Mouse (Mus musculus) inflammation-experienced regulatory T-cells, adult 6 months (primary cell): ENCODE measurements around the gene Map2k5. TPM values are rescaled to one million over a fixed set of nuclear protein-coding genes. Genes with fewer than 3 reads are reported as not detected.

ENCODE experiments used
- ATAC-seq: one replicate; pipeline ENCODE4 v1.8.0; 2017
- polyA plus RNA-seq, 3 experiments: library from polyadenylated mRNA; unstranded; fragments of 100-300 nt; shearing (Covaris generic); gene quantifications; one replicate each; pipeline ENCODE4 v1.2.1; 2017

Gene Map2k5
- polyA plus RNA-seq, 3 experiments from 2014 or later: 7.5 to 10.1 (median 9.0) TPM

DNA sequence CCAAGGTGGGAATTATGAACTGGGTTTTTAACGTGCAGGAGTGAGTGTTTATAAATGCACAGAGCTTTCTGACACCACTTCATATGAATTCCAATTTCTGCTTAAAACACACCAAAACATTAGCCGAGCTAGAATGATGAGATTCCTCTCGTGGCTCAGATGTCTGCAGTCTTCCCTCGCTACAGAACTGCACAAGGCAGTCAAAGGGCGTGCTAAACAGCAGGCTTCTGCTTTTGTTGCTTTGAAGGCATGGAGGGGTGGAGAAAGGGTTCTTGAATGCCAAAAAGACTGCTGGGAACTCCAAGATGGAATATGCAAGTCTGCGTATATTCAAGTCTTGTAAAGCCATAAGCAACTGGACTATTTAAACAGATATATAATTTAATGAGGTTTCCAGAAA, 38.4 kb downstream of the Map2k5 start:
- ATAC-seq: no peak

DNA sequence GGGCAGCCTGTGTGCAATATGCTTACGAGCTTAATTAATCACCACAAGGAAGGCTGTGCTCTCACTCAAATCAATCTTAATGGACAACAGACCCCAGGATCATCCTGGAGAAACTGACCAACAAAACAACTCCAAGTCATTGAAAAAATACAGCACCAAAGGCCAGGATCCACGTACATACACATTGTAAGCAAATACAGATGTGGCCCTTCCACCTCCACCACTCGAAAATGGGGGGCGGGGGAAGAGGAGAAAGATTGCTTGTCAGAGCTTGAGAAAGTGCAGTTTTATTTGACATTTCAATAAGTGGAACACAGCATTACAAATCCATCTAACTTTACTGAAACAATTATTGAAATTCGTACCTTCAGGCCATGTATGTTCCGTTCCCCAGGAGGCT, 39.0 kb downstream of the Map2k5 start:
- no peak for ATAC-seq

- no peak for ATAC-seq
Measured at GRCm38 (mm10) chr9:63335816-63336215, 41.9 kb downstream of the Map2k5 start.

GRCm38 (mm10) chr9:63333074-63333473, 44.6 kb downstream of the Map2k5 start:
- ATAC-seq: no peak

GRCm38 (mm10) chr9:63331246-63331645, 46.5 kb downstream of the Map2k5 start:
- ATAC-seq: no peak

GRCm38 (mm10) chr9:63328958-63329685, 48.6 kb downstream of the Map2k5 start:
- no peak for ATAC-seq

DNA sequence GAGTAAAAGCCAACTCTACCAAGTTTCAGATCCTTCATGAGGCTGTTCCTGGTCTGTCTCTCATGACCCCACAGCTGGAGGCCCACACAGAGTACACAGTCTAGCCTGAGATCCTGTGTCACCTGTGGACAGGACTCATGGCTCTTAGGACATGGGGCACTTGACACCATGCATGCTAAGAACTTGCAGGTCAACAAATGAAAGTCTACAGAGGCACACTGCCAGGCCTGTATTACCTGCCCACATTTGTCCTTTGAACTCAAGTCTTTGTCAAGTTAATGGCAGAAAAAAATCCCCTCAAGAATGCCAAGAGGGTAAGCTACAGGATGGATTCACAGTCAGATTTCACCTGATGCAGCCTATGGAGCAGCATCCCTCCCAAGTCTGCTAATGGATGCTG, 62.5 kb downstream of the Map2k5 start:
- ATAC-seq: no peak

DNA sequence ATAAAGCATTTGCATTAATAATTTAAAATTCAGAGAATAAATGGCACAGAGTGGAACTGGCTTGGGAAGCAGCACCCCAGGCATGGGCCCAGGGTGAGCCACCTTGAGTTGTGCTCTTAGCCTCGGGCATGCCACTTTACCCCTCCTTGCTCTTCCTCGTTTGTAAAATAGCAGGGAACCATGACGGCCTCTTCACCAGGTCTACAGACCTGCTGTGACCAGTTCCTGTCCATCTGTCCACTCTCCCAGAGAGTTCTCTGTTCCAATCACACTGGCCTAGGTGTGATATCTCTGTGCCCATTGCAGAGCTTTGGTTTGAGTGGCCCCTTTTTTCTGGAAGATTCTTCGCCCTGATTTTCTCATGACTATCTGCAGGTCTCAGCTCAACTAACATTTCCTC, 63.6 kb downstream of the Map2k5 start:
- ATAC-seq: no peak

DNA sequence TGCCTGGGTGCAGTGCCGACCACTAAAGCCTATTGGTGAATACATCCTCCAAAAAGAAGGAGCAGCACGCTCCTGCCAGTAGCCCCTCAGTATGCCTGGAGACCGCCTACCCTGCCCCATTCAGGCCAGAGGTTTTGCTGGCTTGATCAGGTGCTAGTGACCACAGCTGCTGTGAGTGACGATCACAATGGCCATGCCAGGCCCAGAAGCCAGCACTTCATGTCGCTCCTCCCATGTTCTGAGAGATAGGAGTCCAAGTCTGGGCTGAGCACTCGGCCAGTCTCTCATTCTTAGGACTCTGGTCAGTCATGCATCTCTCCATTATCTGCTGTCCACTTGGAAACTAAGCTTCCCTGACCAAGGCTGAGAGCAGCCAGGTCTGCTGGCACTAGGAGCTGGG, 67.7 kb downstream of the Map2k5 start:
- ATAC-seq: no peak

- no peak for ATAC-seq
Measured at GRCm38 (mm10) chr9:63309008-63309407, 68.7 kb downstream of the Map2k5 start.

DNA sequence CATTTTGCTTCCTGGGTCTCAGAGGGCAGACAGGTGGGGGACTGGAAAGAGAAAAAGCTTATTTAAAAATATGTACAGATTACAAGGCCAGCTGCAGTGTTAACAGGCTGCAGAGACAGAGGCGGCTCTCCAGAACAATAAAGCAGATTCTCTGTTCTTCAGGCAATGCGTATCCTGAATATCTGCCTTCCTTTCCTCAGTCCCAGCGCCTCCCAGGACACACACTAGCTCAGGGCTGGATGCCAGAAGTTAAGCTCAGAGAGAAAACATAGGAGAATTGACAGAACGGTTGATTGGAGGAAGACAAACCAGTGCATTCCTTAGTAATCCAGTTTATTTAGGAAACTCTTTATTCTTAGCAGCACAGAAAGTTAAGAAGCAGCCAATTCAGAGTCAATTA, 69.3 kb downstream of the Map2k5 start:
- ATAC-seq: no peak

GRCm38 (mm10) chr9:63302511-63302910, 75.2 kb downstream of the Map2k5 start:
- no peak for ATAC-seq

GRCm38 (mm10) chr9:63298656-63299055, 79.0 kb downstream of the Map2k5 start:
- ATAC-seq: no peak

DNA sequence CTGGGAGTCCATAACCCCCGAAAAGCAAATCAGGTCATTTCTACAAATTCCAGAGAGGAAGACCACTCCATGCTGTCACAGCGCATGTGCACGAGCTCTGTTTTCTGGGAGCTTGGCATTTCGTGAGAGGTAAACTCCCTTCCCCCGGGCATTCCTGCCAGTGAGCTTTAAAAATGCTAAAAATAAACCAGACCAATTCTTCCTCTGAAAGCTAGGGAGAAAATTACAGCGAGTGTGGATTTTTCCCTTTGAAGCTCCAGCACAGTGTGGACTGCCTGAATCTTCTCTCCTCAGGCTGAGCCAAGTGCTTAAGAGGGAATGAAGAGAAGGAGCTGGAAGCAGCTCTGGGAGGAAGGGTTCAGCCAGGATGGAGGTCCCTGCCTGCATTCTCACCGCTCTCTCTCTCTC, 82.1 kb downstream of the Map2k5 start:
- ATAC-seq: no peak

- no peak for ATAC-seq
Measured at GRCm38 (mm10) chr9:63294846-63295245, 82.9 kb downstream of the Map2k5 start.

DNA sequence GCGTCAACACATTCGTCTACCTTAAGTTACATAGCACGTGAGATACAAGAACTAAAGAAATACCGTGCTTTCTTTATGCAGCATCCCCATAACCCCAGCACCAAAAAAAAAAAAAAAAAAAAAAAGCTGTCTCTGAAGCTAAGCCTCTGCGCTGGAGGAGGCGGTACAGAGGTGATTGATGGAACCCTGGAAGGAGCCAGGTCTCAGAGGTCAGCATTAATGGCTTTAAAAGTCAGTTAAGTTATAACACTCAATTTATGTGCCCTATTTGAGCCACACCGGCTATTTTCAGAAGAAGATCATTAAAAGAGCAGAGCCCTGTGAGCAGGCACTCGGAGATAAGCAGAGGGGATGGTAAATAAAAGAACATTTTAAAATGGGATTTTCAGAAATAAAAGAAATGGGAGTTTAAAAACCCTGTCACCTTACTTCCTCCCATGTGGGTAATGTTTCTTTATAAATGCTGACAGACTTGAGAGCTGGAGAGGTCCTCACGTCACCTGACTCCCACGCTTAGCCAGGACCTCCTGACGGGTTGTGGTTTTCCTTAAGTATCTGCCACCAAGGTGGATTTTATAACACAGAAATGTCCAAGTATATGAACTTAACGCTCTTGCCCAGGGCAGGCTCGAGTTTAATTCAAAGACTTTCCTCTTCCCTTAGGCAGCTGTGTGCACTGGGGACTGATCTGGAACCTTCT, 83.8 kb downstream of the Map2k5 start:
- ATAC-seq: no peak

- no peak for ATAC-seq
Measured at GRCm38 (mm10) chr9:63288676-63289075, 89.0 kb downstream of the Map2k5 start.

- ATAC-seq: no peak
Measured at GRCm38 (mm10) chr9:63284392-63284791, 93.3 kb downstream of the Map2k5 start.

GRCm38 (mm10) chr9:63281996-63282395, 95.7 kb downstream of the Map2k5 start:
- ATAC-seq: peak; percentile 88

DNA sequence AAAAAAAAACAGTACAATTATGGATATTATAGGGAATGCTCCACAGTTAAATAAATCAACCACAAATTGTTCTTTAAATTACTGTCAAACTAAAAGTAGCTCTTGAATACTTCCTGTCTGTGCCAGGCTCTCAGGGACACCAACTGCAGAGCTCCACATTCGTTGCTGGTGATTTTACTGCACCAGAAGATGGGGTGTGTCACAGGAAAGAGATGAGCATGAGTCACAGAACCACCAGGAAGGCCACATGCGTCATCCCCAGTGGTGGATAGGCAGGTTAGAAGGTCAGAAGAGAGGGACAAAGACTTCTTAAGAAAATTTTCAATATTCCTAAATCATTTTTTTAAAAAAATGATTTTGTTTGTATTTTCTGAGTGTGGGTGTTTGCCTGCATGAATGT, 96.6 kb downstream of the Map2k5 start:
- ATAC-seq: no peak

DNA sequence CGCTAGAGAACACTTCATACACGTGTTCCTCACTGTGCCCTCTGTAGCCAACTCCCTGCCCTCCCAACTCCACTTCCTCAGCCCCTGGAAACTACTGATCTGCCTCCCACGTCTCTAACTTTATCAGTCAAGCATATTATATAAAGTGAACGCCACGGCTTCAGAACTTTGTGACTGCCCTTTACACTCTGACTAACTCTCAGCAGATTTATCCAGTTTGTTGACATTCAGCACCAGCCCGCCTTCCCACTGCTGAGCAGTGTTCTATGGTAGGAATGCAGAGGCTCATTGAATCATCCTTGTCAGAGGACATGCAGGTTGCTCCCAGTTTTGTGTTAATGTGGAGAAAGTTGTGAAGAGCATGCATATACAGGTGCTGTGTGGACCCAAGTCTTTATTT, 103.9 kb downstream of the Map2k5 start:
- ATAC-seq: no peak

GRCm38 (mm10) chr9:63269839-63270238, 107.9 kb downstream of the Map2k5 start:
- no peak for ATAC-seq

DNA sequence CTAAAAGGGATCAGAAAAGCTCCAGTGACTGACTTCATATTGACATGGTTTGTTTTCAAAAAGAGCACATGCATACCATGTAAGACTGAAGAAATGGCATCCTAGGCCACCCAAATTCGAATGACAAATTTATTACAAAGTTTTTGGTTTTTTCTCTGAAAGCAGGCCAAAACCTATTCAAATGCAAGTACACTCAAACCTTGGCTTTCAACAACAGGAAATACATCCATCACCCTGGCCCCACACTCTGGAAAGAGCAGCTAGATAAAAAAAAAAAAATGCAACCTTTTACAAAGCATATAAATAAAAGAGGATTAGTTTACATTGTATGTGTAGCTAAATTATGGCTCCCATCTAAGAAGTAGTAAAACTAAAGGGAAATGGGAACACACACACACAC, 114.5 kb downstream of the Map2k5 start:
- ATAC-seq: no peak

DNA sequence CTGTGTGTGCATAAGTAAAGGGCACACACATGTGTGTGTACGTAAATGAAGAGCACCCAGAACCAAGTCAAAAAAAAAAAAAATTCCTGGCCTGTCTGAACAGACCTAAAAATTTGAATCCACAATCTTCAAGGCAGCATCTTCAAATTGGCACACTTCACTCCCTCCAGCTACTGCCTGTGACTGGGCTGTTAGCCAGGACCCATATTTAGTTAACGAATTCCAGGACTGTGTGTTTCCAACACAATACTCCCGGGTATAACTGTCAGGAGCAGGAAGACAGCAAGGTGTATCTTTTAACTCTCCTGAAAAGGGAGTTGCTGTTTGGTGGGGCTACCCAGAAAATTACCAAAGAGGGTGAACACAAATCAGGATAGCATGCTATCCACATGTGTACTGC, 118.9 kb downstream of the Map2k5 start:
- ATAC-seq: no peak
